Mouse (Mus musculus): ENCODE results near the gene Dnajb4.

DNA sequence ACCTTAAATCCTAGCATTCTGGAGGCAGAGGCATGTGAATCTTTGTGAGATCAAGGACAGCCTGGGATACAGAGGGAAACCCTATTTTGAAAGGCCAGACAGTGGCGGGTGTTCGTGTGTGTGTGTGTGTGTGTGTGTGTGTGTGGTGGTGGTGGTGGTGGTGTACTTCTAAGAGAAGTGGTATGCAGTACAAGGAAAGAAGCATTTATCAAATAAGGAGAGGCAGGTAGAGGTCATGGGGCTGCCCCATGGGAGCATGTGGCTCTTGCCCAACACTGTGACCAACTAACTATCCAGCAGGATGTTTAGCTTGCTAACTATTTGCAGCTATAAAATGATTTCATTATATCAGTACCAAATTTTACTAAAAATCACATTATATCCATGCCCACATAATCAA is 8.5 kb downstream of the Dnajb4 start:
- TF ChIP-seq CTCF (IDR thresholded peaks at IDR 0.05; ENCODE audit: extremely low read depth, insufficient read length, insufficient replicate concordance, low read depth, low read length) (no peak), POLR2A (IDR thresholded peaks at IDR 0.05; ENCODE audit: low read depth, low read length) (no peak)
